Mouse (Mus musculus) gastrocnemius, postnatal 25 days (tissue): ENCODE results near the gene C1ql4. TPM values are rescaled to one million over a fixed set of nuclear protein-coding genes. Genes with fewer than 3 reads are reported as not detected.
A peak's percentile ranks its signal among the peaks of the same experiment; 100 is the strongest.

ENCODE experiments used
- DNase-seq: peaks from one replicate; pipeline ENCODE4 v3.0.0; 2022
- long read RNA-seq, 2 experiments: library from polyadenylated mRNA; stranded (forward); transcript quantifications; one replicate each; pipeline ENCODE4 v2.0.0; 2021
- total RNA-seq, 2 experiments: library from RNA; stranded (reverse); gene quantifications; 1 replicate in 1 of 2; 2 replicates in 1 of 2; pipeline ENCODE4 v1.2.3; 2021

Gene C1ql4
- not detected for total RNA-seq
- long read RNA-seq, experiment 1: 0 reads
- long read RNA-seq, experiment 2: 0 reads

GRCm38 (mm10) chr15:99087253-99088075 lies at the start of gene C1ql4:
Gene C1ql4, minus strand, starts transcription at chr15:99087817.
- no peak for DNase-seq

GRCm38 (mm10) chr15:99129956-99130910 lies 42.6 kb upstream of the C1ql4 start:
- DNase-seq: no peak

- no peak for DNase-seq
Measured at GRCm38 (mm10) chr15:99129441-99129840, 41.8 kb upstream of the C1ql4 start.

GRCm38 (mm10) chr15:99127851-99128522 lies 40.4 kb upstream of the C1ql4 start:
- DNase-seq: no peak

GRCm38 (mm10) chr15:99126816-99127365 lies 39.3 kb upstream of the C1ql4 start:
- DNase-seq: no peak

GRCm38 (mm10) chr15:99126081-99126815 lies 38.6 kb upstream of the C1ql4 start:
- DNase-seq: peak; percentile 78

GRCm38 (mm10) chr15:99125711-99126080 lies 38.1 kb upstream of the C1ql4 start, which contains the start of gene Spats2:
Gene Spats2, plus strand, starts transcription at chr15:99125916.
- DNase-seq: no peak

GRCm38 (mm10) chr15:99122642-99123041 lies 35.0 kb upstream of the C1ql4 start:
- no peak for DNase-seq

- DNase-seq: no peak
Measured at GRCm38 (mm10) chr15:99120814-99121213, 33.2 kb upstream of the C1ql4 start.

- no peak for DNase-seq
Measured at GRCm38 (mm10) chr15:99116539-99116938, 28.9 kb upstream of the C1ql4 start.

GRCm38 (mm10) chr15:99115065-99115423 lies 27.4 kb upstream of the C1ql4 start:
- DNase-seq: no peak

GRCm38 (mm10) chr15:99114312-99115064 lies 26.9 kb upstream of the C1ql4 start:
- no peak for DNase-seq

GRCm38 (mm10) chr15:99113396-99113975 lies 25.9 kb upstream of the C1ql4 start:
- no peak for DNase-seq

GRCm38 (mm10) chr15:99112843-99113395 lies 25.3 kb upstream of the C1ql4 start:
- no peak for DNase-seq

GRCm38 (mm10) chr15:99111809-99112208 lies 24.2 kb upstream of the C1ql4 start:
- no peak for DNase-seq

GRCm38 (mm10) chr15:99111139-99111538 lies 23.5 kb upstream of the C1ql4 start:
- no peak for DNase-seq

- no peak for DNase-seq
Measured at GRCm38 (mm10) chr15:99107866-99108265, 20.2 kb upstream of the C1ql4 start.

GRCm38 (mm10) chr15:99105238-99105637 lies 17.6 kb upstream of the C1ql4 start:
- no peak for DNase-seq

- DNase-seq: no peak
Measured at GRCm38 (mm10) chr15:99099984-99100383, 12.4 kb upstream of the C1ql4 start.

GRCm38 (mm10) chr15:99099139-99099556 lies 11.5 kb upstream of the C1ql4 start:
- DNase-seq: no peak
